Mouse (Mus musculus): ENCODE measurements around the gene Cacng7. TPM values are rescaled to one million over a fixed set of nuclear protein-coding genes. Genes with fewer than 3 reads are reported as not detected.

The Cacng7 gene
- polyA plus RNA-seq, 1 experiment from 2014 or later = 2.9 TPM

Small RNA genes lying within 50 kb of the gene (microRNA-seq; reads per million reads assigned to microRNA genes)
- gene Gm23450 = 6.5 reads per million, percentile 16 among the genes with 10 or more reads in this experiment

Other genes starting within 250 kb of the Cacng7 start
- gene AU018091, start 163.8 kb upstream of the Cacng7 start, polyA plus RNA-seq (2014; fragmentation: Nextera tagmentation; extraction: Ambion mirVana) = 0.11 TPM in 1 of 2 replicates, not detected in the other
- not detected in 2 replicates for gene Nlrp12, start 83.2 kb upstream of the Cacng7 start, polyA plus RNA-seq (2014; fragmentation: Nextera tagmentation; extraction: Ambion mirVana)
- 46.7 and 48.3 TPM in 2 replicates for gene Myadm, start 43.9 kb upstream of the Cacng7 start, polyA plus RNA-seq (2014; fragmentation: Nextera tagmentation; extraction: Ambion mirVana)
- gene Prkcg, start 43.8 kb upstream of the Cacng7 start, polyA plus RNA-seq (2014; fragmentation: Nextera tagmentation; extraction: Ambion mirVana) = 0.32 and 0.77 TPM in 2 replicates
- 4.9 and 5.1 TPM in 2 replicates for gene Cacng8, start 57.7 kb downstream of the Cacng7 start, polyA plus RNA-seq (2014; fragmentation: Nextera tagmentation; extraction: Ambion mirVana)
- gene Cacng6, start 91.2 kb downstream of the Cacng7 start, polyA plus RNA-seq (2014; fragmentation: Nextera tagmentation; extraction: Ambion mirVana) = 1.4 and 1.6 TPM in 2 replicates
- gene Tarm1, start 169.7 kb downstream of the Cacng7 start, polyA plus RNA-seq (2014; fragmentation: Nextera tagmentation; extraction: Ambion mirVana) = not detected in 2 replicates